Mouse (Mus musculus) layer of hippocampus, adult 8-10 months (tissue): ENCODE results near the gene Duxf3. TPM values are rescaled to one million over a fixed set of nuclear protein-coding genes. Genes with fewer than 3 reads are reported as not detected.
"Not testable (repeated sequence)": the region's sequence is repeated elsewhere in the genome, so short reads cannot be mapped to it uniquely, and the experiment has no call there.

Source experiments
- DNase-seq, 2 experiments: peaks; one replicate each; pipeline ENCODE4 v3.0.0; 2022; ENCODE audit warnings: low spot score in 2 of 2
- total RNA-seq, 4 experiments: library from RNA; stranded (reverse); gene quantifications; 2 replicates each; pipeline ENCODE4 v1.2.4; 2022

Duxf3 gene
- not detected for total RNA-seq

DNA sequence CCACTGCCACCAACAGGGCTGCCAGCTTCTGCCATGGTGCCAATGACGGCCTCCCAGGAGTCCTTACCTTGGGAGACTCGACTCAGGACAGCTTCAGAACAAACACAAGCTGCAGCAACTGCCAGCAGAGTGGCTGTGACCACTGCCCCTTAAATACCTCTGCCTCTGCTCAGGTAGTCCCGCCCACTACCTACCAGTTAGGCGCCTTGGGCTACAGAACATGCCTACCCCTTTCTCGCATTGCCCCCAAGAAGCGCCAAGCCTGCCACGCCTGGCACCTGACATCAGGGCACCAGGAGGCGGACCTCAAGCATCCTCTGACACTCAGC lies at the start of gene Duxf3:
Duxf3 (minus strand) TSS at position 35 of the 329 bp plus-strand sequence.
- not testable (repeated sequence) for DNase-seq

DNA sequence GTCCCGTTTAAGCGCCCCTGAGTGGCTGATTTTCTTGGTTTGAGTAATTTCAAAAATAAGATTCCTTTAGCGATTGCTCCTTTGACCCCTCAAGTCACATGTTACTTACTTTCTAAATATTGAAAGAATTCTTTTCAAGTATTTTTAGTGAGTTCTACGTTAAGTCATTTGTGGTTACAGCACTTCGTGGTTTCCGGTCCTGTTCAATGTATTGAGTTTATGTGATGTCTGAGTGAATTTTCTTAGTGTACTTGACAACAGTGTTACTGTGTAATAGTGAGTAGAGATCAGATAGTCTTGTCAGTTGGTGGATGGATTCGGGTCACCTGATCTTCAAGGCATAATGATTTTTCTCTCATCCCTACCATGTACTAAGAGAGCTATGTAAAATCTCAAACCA lies 49.8 kb upstream of the Duxf3 start:
- no peak for DNase-seq

DNA sequence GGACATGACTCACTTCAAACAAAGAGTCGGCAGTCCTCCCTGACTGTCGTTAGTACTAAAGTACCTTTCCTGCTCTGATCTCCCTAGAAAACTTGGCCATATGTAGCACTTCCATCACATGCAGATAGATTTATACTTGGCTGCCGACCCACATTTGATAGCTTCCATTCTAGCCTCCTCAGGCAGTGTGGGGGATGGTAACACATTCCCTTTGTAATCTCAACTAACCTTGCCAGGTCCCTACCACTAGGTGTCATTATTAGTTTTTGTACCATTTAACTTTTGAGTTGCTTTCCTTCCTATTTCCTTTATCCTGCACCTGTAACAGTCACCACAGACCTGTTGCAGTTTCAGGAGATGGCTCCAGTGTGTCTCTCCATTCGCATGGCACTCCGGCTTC lies 26.0 kb upstream of the Duxf3 start:
- DNase-seq: no peak

DNA sequence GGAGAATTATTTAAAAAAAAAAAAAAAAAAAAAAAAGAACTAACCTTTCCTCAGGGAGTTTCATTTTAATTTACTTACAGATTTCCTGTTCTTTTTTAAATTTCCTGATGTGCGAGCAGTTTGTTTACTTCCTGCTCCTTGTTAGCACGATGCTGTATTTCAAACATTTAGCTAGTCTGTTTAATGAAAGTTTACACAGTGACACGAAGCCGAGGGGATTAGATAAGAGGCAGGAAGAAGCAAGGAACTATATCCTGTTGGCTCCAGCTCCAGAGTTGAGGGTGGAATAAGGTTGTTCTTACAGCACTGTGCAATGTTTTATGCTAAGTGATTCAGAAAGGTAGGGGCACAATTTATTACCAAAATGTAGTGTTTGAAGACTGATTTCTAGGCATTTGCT lies 23.5 kb upstream of the Duxf3 start:
- DNase-seq: no peak

DNA sequence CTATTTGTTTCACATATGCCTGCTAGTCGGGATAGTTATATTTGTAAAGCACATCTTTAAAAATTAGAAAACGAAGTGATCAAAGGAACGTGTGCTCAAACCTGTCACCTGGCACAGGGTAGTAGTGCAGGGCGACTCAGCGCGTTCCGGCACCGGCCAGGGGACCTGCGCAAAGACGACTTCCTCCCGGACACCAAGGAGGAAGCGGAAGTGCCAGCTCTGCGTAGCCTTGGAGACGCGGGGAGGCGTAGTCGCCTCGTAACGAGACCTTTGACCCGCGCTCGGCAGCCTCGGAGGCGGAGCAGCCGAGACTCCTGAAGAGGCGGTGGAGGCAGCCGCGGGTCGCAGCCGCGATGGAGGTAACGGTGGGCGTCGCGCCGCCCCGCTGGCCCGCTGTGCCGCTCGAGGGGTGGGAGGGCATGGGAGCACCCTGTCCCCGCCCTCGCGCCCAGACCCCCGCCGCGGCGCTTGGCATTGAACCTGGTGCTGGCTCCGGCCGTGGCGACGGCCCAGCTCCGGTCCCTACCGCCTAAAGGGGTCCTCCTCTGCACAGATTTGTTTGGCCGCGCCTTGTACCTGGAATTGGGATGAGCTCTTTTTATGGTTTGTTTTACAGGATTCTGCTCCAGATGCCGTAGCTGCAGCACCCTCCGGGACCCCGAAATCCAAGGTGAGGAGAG lies 22.9 kb upstream of the Duxf3 start, which contains the start of gene Gcc2:
Gcc2 (plus strand) TSS at position 285 of the 680 bp plus-strand sequence.
- peak; percentile 89 to 92 for DNase-seq

DNA sequence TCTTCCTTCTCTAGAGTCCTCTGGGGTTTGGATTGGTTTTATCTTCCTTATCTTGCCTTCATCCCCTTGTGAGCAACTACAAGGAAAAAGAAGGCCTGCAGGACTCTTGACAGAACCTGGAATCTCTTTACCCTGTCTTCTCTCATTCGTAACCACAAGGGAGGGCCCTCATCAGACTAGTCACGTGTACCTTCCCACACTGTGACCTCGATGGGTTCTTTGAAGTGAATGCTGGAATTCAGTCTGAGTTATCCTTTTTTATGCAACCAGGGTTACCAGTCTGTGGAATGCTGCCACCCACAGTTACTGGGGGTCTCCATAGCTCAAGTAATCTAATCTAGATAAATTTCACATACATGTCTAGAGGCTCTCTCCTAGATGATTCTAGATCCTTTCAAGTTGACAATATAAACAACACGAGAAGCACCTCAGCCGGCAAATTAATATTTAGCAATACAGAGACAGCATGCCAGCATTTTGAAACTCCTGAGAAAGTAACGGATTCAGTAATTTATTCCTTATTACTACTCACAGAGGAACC lies 22.2 kb upstream of the Duxf3 start:
- DNase-seq: no peak

DNA sequence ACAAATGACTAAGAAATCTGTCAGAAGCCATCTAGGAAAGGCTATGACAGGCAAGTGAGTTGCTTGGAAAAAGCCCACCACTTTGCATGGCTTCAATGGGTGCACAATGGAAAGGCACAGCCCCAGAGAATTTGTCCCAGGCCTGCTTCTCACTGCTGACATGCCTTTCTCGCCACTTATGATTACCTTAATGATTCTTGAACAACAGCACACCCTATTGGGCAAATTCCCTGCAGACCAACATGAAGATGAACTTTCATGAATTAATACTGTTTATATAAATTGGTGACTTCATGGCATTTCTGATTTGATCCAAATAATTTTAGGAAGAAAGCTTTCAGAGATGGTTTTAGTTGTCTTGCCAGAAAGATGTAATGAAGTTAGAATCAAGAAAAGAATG lies 17.1 kb upstream of the Duxf3 start:
- no peak for DNase-seq

DNA sequence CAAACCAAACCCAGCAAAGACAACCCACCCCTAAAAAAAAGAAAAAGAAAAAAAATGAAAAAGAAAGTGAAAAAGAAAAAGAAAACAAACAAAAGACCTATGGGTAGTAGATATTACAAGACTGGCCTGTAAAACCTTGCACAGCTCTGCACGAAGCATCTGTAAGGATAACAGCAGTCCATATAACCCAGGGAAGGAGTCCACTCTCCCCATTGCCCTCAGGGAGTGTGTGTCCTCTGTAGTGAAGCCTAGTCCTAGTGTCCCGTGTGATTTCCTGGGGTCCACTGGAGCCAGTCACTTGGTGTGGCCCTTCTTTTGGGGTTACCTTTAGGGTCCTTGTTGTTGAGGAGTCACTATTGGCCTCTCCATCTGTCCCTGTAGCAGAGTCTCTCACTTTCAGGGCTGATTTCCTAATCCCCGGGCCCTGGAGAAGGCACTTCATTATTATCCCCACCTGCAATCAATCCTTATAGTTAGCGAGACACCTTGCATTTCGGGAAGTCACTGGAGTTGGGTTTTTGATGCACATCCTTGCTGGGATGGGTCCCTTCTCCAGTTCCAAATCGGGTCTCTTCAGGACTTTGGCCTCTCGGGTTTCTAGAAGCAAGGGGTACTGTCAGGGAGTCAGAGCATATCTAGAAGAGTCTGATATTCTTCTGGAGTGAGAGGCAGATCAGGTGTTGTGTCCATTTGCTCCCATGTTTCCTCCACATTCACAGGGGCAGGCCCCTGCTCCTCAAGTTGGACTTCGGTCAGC lies 6.7 kb upstream of the Duxf3 start:
- peak; percentile 58 to 71 for DNase-seq

DNA sequence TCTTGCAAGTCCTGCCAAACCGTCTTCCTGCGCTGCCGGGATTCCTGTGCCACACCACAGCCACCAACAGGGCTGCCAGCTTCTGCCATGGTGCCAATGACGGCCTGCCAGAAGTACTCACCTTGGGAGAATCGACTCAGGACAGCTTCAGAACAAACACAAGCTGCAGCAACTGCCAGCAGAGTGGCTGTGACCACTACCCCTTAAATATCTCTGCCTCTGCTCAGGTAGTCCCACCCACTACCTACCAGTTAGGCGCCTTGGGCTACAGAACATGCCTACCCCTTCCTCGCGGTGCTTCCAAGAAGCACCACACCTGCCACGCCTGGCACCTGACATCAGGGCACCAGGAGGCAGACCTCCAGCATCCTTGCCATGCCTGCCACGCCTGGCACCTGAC lies 4.1 kb upstream of the Duxf3 start, which contains the start of gene Gm4981:
Gm4981 (minus strand) TSS at position 89 of the 400 bp plus-strand sequence.
- no peak for DNase-seq

DNA sequence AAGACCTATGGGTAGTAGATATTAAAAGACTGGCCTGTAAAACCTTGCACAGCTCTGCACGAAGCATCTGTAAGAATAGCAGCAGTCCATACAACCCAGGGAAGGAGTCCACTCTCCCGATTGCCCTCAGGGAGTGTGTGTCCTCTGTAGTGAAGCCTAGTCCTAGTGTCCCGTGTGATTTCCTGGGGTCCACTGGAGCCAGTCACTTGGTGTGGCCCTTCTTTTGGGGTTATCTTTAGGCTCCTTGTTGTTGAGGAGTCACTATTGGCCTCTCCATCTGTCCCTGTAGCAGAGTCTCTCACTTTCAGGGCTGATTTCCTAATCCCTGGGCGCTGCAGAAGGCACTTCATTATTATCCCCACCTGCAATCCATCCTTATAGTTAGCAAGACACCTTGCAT lies 2.5 kb upstream of the Duxf3 start:
- not testable (repeated sequence) for DNase-seq

DNA sequence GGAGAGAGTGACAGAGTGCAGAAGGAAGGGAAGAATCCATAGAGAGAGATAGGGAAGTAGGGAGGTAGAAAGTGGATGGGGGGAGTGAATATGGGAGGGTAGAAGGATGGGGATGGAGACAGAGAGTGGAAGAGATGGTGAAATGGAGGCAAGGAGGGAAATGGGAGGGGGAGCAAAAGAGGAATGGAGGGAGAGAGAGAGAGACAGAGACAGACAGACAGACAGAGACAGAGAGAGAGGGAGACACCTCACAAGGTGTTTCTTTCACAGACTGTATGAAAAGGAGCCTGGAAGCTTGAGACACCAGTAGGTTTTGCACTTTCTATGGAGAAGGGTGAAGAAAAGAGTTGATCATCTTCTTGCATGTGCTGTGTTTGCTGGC lies 1.3 kb upstream of the Duxf3 start:
- not testable (repeated sequence) for DNase-seq

DNA sequence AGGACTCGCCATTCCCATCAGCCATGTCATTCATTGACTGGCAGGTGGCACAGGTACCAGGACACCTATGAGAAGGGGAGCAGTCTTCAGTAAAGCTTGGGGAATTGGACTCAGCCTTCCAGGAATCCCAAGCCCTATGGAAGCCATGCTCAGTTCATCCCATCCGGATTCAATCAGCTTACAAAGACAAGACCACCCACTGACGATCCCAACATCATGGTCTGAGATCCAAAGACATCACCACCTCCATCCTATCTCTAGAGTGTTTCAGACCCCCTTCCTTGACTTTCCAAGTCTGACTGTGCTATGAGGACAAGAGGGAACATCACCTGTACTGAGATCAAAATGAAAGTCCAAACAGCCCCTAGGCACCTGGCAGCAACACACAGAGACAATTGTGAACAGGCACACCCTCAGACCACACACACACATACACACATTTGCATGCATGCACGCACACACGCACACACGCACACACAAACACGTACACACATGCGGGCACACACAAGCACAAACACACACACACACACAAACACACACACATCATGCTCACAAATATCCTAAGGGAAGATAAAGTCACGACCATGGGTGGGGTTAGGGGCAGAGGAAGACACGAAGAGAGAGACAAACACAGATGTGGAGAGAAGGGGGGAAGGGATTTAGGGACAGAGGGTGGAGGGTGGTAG lies 722 bp upstream of the Duxf3 start:
- not testable (repeated sequence) for DNase-seq

DNA sequence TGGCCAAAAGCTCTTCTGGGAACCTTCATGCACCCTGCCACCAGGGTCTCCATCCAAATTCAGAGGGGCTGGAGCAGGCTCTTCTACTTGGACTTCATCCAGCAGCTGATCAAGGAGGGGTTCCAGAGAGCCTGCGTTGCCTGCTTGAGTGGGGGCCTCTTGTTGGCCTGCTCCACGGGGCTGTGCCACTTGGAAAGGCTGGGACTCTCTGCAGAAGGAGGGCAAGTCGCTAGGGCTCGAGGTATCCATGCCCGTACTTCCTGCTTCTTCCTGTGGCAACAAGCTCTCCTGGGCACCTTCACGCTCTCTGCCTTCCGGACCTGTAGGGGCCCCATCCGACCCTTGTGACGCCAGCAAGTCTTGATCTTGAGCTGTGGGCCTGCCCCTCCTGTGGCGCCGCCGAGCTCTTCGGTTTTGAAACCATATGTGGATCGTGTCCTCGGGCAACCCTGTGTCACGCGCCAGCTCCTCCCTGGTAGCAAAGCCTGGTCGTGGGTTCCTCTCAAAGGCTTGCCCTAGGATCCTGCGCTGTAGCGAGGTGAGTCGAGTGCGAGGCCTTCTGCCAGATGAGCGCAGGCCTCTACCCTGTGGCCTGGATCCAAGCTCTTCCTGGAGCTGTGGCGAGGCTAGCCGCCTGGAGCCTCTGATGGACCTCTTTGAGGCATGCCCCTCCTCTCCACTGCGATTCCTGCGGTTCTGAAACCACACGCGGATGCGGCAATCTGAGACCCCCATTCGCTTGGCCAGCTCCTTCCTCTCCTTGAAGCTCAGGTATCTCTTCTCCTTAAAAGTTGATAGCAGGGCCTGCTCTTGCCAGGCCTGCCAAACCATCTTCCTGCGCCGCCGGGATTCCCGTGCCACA lies 465 bp downstream of the Duxf3 start:
- peak; percentile 72 for DNase-seq

DNA sequence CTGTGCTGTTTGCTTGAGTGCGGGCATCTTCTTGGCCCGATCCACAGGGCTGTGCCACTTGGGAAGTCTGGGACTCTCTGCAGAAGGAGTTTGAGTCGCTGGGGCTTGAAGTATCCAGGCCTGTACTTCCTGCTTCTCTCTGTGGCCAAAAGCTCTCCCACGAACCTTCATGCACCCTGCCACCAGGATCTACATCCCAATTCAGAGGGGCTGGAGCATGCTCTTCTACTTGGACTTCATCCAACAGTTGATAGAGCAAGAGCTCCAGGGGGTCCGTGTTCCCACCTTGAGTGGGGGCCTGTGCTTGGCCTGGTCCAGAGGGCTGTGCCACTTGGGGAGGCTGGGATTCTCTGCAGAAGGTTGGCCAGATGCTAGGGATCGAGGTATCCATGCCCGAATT lies 1.4 kb downstream of the Duxf3 start:
- DNase-seq: peak in 1 of 2 experiments; percentile 58

DNA sequence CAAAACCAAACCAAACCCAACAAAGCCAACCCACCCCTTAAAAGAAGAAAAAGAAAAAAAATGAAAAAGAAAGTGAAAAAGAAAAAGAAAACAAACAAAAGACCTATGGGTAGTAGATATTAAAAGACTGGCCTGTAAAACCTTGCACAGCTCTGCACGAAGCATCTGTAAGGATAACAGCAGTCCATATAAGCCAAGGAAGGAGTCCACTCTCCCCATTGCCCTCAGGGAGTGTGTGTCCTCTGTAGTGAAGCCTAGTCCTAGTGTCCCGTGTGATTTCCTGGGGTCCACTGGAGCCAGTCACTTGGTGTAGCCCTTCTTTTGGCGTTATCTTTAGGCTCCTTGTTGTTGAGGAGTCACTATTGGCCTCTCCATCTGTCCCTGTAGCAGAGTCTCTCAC lies 2.5 kb downstream of the Duxf3 start:
- DNase-seq: not testable (repeated sequence)

DNA sequence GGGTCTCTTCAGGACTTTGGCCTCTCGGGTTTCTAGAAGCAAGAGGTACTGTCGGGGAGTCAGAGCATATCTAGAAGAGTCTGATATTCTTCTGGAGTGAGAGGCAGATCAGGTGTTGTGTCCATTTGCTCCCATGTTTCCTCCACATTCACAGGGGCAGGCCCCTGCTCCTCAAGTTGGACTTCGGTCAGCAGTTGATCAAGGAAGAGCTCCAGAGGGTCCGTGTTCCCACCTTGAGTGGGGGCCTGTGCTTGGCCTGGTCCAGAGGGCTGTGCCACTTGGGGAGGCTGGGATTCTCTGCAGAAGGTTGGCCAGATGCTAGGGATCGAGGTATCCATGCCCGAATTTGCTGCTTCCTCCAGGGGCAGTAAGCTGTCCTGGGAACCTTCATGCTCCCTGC lies 4.7 kb downstream of the Duxf3 start:
- DNase-seq: not testable (repeated sequence)

DNA sequence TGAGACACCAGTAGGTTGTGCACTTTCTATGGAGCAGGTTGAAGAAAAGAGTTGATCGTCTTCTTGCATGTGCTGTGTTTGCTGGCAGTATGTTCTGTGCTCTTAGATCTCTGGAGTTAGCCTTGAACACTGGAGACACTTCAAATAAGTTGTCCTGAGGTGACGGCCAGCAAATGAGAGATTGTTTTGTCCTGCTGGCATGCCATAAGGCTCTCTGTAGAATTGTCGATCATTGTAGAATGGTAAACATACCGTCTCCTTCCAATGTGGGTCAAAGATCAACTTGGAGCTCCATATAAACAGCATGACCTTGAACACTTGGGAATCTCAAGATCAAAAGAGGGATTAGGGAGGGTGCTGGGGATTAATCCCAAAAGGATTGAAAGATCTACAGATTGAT lies 6.1 kb downstream of the Duxf3 start:
- DNase-seq: not testable (repeated sequence)

DNA sequence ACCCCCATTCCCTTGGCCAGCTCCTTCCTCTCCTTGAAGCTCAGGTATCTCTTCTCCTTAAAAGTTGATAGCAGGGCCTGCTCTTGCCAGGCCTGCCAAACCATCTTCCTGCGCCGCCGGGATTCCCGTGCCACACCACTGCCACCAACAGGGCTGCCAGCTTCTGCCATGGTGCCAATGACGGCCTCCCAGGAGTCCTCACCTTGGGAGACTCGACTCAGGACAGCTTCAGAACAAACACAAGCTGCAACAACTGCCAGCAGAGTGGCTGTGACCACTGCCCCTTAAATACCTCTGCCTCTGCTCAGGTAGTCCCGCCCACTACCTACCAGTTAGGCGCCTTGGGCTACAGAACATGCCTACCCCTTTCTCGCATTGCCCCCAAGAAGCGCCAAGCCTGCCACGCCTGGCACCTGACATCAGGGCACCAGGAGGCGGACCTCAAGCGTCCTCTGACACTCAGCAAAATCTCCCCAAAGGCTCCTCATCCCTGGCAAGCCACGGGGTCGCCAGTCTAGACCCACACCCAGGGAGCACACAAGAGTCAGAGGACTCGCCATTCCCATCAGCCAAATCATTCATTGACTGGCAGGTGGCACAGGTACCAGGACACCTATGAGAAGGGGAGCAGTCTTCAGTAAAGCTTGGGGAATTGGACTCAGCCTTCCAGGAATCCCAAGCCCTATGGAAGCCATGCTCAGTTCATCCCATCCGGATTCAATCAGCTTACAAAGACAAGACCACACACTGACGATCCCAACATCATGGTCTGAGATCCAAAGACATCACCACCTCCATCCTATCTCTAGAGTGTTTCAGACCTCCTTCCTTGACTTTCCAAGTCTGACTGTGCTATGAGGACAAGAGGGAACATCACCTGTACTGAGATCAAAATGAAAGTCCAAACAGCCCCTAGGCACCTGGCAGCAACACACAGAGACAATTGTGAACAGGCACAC lies 7.4 kb downstream of the Duxf3 start, which contains the start of gene AW822073:
AW822073 (minus strand) TSS at position 104 of the 959 bp plus-strand sequence.
- DNase-seq: peak in 1 of 2 experiments; percentile 48

DNA sequence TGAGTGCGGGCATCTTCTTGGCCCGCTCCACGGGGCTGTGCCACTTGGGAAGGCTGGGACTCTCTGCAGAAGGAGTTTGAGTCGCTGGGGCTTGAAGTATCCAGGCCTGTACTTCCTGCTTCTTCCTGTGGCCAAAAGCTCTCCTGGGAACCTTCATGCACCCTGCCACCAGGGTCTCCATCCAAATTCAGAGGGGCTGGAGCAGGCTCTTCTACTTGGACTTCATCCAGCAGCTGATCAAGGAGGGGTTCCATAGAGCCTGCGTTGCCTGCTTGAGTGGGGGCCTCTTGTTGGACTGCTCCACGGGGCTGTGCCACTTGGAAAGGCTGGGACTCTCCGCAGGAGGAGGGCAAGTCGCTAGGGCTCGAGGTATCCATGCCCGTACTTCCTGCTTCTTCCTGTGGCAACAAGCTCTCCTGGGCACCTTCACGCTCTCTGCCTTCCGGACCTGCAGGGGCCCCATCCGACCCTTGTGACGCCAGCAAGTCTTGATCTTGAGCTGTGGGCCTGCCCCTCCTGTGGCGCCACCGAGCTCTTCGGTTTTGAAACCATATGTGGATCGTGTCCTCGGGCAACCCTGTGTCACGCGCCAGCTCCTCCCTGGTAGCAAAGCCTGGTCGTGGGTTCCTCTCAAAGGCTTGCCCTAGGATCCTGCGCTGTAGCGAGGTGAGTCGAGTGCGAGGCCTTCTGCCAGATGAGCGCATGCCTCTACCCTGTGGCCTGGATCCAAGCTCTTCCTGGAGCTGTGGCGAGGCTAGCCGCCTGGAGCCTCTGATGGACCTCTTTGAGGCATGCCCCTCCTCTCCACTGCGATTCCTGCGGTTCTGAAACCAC lies 8.3 kb downstream of the Duxf3 start:
- peak; percentile 65 to 74 for DNase-seq
